Mouse (Mus musculus): ENCODE measurements around the gene Lsm7. TPM values are rescaled to one million over a fixed set of nuclear protein-coding genes. Genes with fewer than 3 reads are reported as not detected.

Gene Lsm7
- polyA plus RNA-seq, 1 experiment from 2014 or later, result 412 TPM

GRCm38 (mm10) chr10:80899591-80900317 is 44.7 kb upstream of the Lsm7 start:
- Histone ChIP-seq H3K27me3 (replicated peaks; ENCODE audit: control insufficient read depth, insufficient read depth, low read length) (no peaks in the 10 kb centered on the region), H3K9me3 (ENCODE audit: control insufficient read depth, low read length) (no peaks in the 10 kb centered on the region), H3K4me3 (ENCODE audit: low read depth, low read length) (peak overlapping the region; percentile 86), H3K4me1 (replicated peaks; ENCODE audit: control insufficient read depth, insufficient read depth, low read length) (peaks cover 12% of the 10 kb centered on the region), H3K9ac (ENCODE audit: low read length) (peak overlapping the region; percentile 72), H3K4me2 (ENCODE audit: low read length) (peak overlapping the region; percentile 94), H3K36me3 (ENCODE audit: control insufficient read depth, insufficient read depth, low read length) (peaks cover 42% of the 10 kb centered on the region), H3K27ac (ENCODE audit: low read depth) (no peak overlapping the region)
- DNase-seq (ENCODE audit: low spot score) (no peak), ATAC-seq (replicated peaks; ENCODE audit: low FRiP score, low TSS enrichment, low read depth) (no peak)
- 10% methylated on average over 25 of the region's 25 CpGs for WGBS

- DNase-seq (ENCODE audit: low spot score), result no peak
- peaks cover 35% of the 10 kb centered on the region for H3K36me3 ChIP-seq (ENCODE audit: control insufficient read depth, insufficient read depth, low read length)
- no peak overlapping the region for H3K27ac ChIP-seq (ENCODE audit: low read depth)
- ATAC-seq (replicated peaks; ENCODE audit: low FRiP score, low TSS enrichment, low read depth), result no peak
- H3K4me2 ChIP-seq (ENCODE audit: low read length), result peak overlapping the region; percentile 94; the same call in 1 of the 2 replicates
- peaks cover 12% of the 10 kb centered on the region for H3K4me1 ChIP-seq (replicated peaks; ENCODE audit: control insufficient read depth, insufficient read depth, low read length)
- no peak overlapping the region for H3K4me3 ChIP-seq (ENCODE audit: low read depth, low read length)
- 84% methylated on average over 8 of the region's 8 CpGs for WGBS
- H3K27me3 ChIP-seq (replicated peaks; ENCODE audit: control insufficient read depth, insufficient read depth, low read length), result no peaks in the 10 kb centered on the region
- H3K9ac ChIP-seq (ENCODE audit: low read length), result no peak overlapping the region
- H3K9me3 ChIP-seq (ENCODE audit: control insufficient read depth, low read length), result no peaks in the 10 kb centered on the region
Measured at GRCm38 (mm10) chr10:80899074-80899473, 44.1 kb upstream of the Lsm7 start.

GRCm38 (mm10) chr10:80897861-80898510 is 43.0 kb upstream of the Lsm7 start:
- Histone ChIP-seq H3K4me3 (ENCODE audit: low read depth, low read length) (no peak overlapping the region), H3K27ac (ENCODE audit: low read depth) (no peak overlapping the region), H3K4me1 (replicated peaks; ENCODE audit: control insufficient read depth, insufficient read depth, low read length) (peaks cover 12% of the 10 kb centered on the region), H3K9me3 (ENCODE audit: control insufficient read depth, low read length) (no peaks in the 10 kb centered on the region), H3K9ac (ENCODE audit: low read length) (no peak overlapping the region), H3K36me3 (ENCODE audit: control insufficient read depth, insufficient read depth, low read length) (peaks cover 24% of the 10 kb centered on the region), H3K4me2 (ENCODE audit: low read length) (peak overlapping the region; percentile 23; the same call in 1 of the 2 replicates), H3K27me3 (replicated peaks; ENCODE audit: control insufficient read depth, insufficient read depth, low read length) (no peaks in the 10 kb centered on the region)
- ATAC-seq (replicated peaks; ENCODE audit: low FRiP score, low TSS enrichment, low read depth) (no peak), DNase-seq (ENCODE audit: low spot score) (no peak)
- WGBS, result 31% methylated on average over 41 of the region's 41 CpGs

DNA sequence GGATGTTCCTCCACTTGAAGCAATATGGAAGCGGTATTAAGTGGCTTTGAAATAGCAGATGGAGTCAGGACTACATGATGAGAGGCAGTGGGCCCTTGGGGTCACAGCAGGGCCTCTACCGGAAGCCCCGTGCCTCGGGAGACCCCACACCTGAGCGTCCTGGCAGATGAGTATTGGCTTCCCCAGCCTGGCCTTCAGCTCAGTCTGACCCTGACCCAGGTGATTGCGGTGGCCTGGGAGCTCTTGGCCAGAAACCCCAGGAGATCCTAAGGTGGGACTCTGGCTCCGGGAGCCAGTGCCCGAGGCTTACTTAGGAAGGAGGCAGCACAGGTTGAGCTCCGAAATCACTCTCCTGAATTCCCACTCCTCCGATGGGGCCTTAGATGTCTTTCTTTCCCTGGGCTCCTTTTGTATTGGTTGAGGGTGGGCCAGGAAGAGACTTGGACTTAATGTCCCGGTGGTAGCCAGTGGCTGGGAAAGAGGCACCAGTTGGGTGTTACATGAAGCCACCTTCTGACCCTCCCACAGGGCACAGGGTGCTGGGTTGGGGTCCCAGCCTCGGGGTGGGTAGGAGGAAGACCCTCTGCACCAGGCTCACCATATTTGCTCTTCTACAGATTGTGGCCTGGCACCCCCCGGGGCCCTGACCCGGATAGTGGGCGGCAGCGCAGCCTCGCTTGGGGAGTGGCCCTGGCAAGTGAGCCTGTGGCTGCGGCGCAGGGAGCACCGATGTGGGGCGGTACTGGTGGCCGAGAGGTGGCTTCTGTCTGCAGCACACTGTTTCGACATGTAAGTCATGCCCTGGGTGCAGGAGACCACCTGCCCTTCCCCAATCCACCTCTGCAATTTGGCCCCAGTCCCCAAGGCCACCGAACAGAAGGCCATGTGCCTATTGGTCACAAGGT is 41.8 kb upstream of the Lsm7 start:
- H3K27ac ChIP-seq (ENCODE audit: low read depth), result no peak overlapping the region
- DNase-seq (ENCODE audit: low spot score), result no peak
- peaks cover 12% of the 10 kb centered on the region for H3K4me1 ChIP-seq (replicated peaks; ENCODE audit: control insufficient read depth, insufficient read depth, low read length)
- H3K4me2 ChIP-seq (ENCODE audit: low read length), result no peak overlapping the region
- H3K4me3 ChIP-seq (ENCODE audit: low read depth, low read length), result no peak overlapping the region
- H3K9me3 ChIP-seq (ENCODE audit: control insufficient read depth, low read length), result no peaks in the 10 kb centered on the region
- H3K9ac ChIP-seq (ENCODE audit: low read length), result no peak overlapping the region
- H3K36me3 ChIP-seq (ENCODE audit: control insufficient read depth, insufficient read depth, low read length), result peaks cover 14% of the 10 kb centered on the region
- WGBS, result 65% methylated on average over 24 of the region's 24 CpGs
- no peaks in the 10 kb centered on the region for H3K27me3 ChIP-seq (replicated peaks; ENCODE audit: control insufficient read depth, insufficient read depth, low read length)
- no peak for ATAC-seq (replicated peaks; ENCODE audit: low FRiP score, low TSS enrichment, low read depth)

DNA sequence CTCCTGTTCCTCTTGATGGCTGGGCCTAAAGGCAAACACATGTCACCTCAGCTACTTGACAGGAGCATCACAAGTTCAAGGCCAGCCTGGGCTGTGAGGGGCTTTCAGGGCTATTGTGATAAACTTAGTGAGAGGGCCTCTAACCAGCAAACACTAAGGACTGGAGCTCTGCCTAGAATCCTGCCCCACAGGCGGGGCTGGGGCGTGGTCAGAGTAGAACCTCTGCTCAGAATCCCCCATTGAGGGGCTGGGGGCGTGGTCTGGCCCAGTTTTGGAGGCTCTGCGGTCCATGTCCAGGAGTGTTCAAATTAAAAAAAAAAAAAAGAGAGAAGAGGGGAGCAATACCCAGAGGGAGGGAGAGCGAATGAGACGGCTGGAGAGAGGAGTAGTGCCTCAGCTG is 40.7 kb upstream of the Lsm7 start:
- Histone ChIP-seq H3K4me2 (ENCODE audit: low read length) (no peak overlapping the region), H3K9me3 (ENCODE audit: control insufficient read depth, low read length) (no peaks in the 10 kb centered on the region), H3K4me3 (ENCODE audit: low read depth, low read length) (no peak overlapping the region), H3K9ac (ENCODE audit: low read length) (no peak overlapping the region), H3K4me1 (replicated peaks; ENCODE audit: control insufficient read depth, insufficient read depth, low read length) (peaks cover 12% of the 10 kb centered on the region), H3K27me3 (replicated peaks; ENCODE audit: control insufficient read depth, insufficient read depth, low read length) (no peaks in the 10 kb centered on the region), H3K36me3 (ENCODE audit: control insufficient read depth, insufficient read depth, low read length) (peaks cover 13% of the 10 kb centered on the region), H3K27ac (ENCODE audit: low read depth) (no peak overlapping the region)
- DNase-seq (ENCODE audit: low spot score) (no peak), ATAC-seq (replicated peaks; ENCODE audit: low FRiP score, low TSS enrichment, low read depth) (no peak)
- WGBS, result 84% methylated on average over 6 of the region's 6 CpGs

GRCm38 (mm10) chr10:80895100-80895499 is 40.1 kb upstream of the Lsm7 start:
- Histone ChIP-seq H3K9me3 (ENCODE audit: control insufficient read depth, low read length) (no peaks in the 10 kb centered on the region), H3K4me2 (ENCODE audit: low read length) (no peak overlapping the region), H3K4me3 (ENCODE audit: low read depth, low read length) (no peak overlapping the region), H3K36me3 (ENCODE audit: control insufficient read depth, insufficient read depth, low read length) (peaks cover 13% of the 10 kb centered on the region), H3K9ac (ENCODE audit: low read length) (no peak overlapping the region), H3K27ac (ENCODE audit: low read depth) (no peak overlapping the region), H3K27me3 (replicated peaks; ENCODE audit: control insufficient read depth, insufficient read depth, low read length) (peaks cover 5% of the 10 kb centered on the region; the same call in 1 of the 2 replicates), H3K4me1 (replicated peaks; ENCODE audit: control insufficient read depth, insufficient read depth, low read length) (peaks cover 12% of the 10 kb centered on the region)
- DNase-seq (ENCODE audit: low spot score) (no peak), ATAC-seq (replicated peaks; ENCODE audit: low FRiP score, low TSS enrichment, low read depth) (no peak)
- WGBS, result 83% methylated on average over 7 of the region's 7 CpGs

- no peaks in the 10 kb centered on the region for H3K4me1 ChIP-seq (replicated peaks; ENCODE audit: control insufficient read depth, insufficient read depth, low read length)
- H3K4me3 ChIP-seq (ENCODE audit: low read depth, low read length), result no peak overlapping the region
- H3K9ac ChIP-seq (ENCODE audit: low read length), result no peak overlapping the region
- no peak overlapping the region for H3K27ac ChIP-seq (ENCODE audit: low read depth)
- peaks cover 19% of the 10 kb centered on the region for H3K27me3 ChIP-seq (replicated peaks; ENCODE audit: control insufficient read depth, insufficient read depth, low read length)
- H3K36me3 ChIP-seq (ENCODE audit: control insufficient read depth, insufficient read depth, low read length), result no peaks in the 10 kb centered on the region
- DNase-seq (ENCODE audit: low spot score), result no peak
- ATAC-seq (replicated peaks; ENCODE audit: low FRiP score, low TSS enrichment, low read depth), result no peak
- H3K9me3 ChIP-seq (ENCODE audit: control insufficient read depth, low read length), result no peaks in the 10 kb centered on the region
- H3K4me2 ChIP-seq (ENCODE audit: low read length), result no peak overlapping the region
- 73% methylated on average over 11 of the region's 11 CpGs for WGBS
Measured at GRCm38 (mm10) chr10:80887181-80887580, 32.2 kb upstream of the Lsm7 start.

DNA sequence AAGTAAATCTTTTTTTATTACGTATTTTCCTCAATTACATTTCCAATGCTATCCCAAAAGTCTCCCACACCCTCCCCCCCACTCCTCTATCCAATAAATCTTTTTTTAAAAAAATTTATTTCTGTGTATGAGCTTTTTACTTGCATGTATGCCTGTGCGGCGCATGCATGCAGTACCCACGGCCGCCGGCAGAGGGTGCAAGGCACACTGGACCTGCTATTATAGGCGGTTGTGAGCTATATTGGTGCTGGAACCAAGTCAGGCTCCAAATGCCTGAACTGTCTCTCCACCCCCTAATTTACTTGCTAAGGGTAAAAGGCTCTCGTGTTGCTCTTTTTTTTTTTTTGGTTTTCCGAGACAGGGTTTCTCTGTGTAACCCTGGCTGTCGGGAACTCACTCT is 26.3 kb upstream of the Lsm7 start:
- no peak overlapping the region for H3K4me3 ChIP-seq (ENCODE audit: low read depth, low read length)
- H3K4me1 ChIP-seq (replicated peaks; ENCODE audit: control insufficient read depth, insufficient read depth, low read length), result no peaks in the 10 kb centered on the region
- DNase-seq (ENCODE audit: low spot score), result peak; percentile 93
- no peaks in the 10 kb centered on the region for H3K9me3 ChIP-seq (ENCODE audit: control insufficient read depth, low read length)
- H3K9ac ChIP-seq (ENCODE audit: low read length), result no peak overlapping the region
- H3K36me3 ChIP-seq (ENCODE audit: control insufficient read depth, insufficient read depth, low read length), result no peaks in the 10 kb centered on the region
- no peak overlapping the region for H3K27ac ChIP-seq (ENCODE audit: low read depth)
- no peak for ATAC-seq (replicated peaks; ENCODE audit: low FRiP score, low TSS enrichment, low read depth)
- no peak overlapping the region for H3K4me2 ChIP-seq (ENCODE audit: low read length)
- H3K27me3 ChIP-seq (replicated peaks; ENCODE audit: control insufficient read depth, insufficient read depth, low read length), result no peaks in the 10 kb centered on the region
- 27% methylated on average over 10 of the region's 10 CpGs for WGBS
